Mouse (Mus musculus) urinary bladder, postnatal 14 days (tissue): ENCODE results near the gene Pccb.

ENCODE experiments used
- DNase-seq: peaks from one replicate; pipeline ENCODE4 v3.0.0; 2021; ENCODE audit warnings: low spot score

The Pccb gene

DNA sequence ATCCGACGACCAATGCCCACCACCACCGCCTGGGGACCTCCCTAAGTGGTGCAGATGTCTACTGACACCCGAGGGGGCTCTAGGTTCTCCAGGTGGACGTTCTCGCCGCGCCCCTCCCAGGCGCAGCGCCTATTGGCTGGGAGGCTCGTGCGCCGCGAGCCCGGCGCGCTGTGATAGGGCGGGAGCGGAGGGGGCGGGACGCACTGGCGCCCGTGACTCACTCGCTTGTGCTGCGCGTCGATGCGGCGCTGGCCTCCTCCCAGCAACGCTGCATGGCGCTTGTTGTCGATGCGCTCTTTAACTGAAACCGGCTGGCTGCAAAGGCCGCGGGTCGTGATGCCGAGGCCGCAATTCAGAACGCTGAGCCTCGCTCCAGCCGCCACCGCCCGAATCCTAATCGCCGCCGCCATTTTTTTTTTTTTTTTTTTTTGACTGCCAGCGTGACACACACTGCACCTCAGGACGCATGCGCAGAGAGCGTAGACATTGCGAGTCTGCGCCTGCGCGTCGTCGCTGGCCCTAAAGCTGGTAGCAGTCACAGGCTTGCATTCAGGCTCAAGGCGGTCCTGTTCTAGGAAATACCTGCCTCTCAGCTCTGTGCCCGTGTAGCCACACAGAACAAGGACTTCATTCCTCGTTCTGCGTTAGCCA lies at the start of gene Pccb:
Pccb (minus strand) TSS at position 451 of the 651 bp plus-strand sequence.
- peak; percentile 96 for DNase-seq

DNA sequence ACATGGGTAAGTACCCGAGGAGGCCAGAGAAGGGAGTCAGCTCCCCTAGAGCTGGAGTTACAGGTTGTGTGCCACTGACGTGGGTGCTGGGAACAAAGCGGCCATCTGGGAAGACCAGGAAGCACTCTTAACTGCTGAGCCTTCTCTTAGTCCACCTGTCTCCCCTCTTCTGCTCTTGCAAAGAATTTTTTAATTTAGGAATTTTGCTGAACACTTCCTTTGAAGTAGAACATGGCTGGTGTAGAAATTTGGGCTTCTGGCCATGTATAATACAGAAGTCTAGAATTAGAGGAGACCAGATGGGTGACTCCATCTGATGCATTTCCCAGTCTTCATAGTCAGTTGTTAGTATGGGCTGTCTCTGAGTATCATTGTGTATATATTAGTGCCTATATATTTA lies 49.0 kb upstream of the Pccb start:
- no peak for DNase-seq

- no peak for DNase-seq
Measured at GRCm38 (mm10) chr9:101080046-101080685, 45.5 kb upstream of the Pccb start.

GRCm38 (mm10) chr9:101078579-101078978 lies 43.9 kb upstream of the Pccb start:
- no peak for DNase-seq

GRCm38 (mm10) chr9:101077486-101077885 lies 42.8 kb upstream of the Pccb start:
- no peak for DNase-seq

- DNase-seq, result peak; percentile 15
Measured at GRCm38 (mm10) chr9:101076095-101076875, 41.6 kb upstream of the Pccb start.

DNA sequence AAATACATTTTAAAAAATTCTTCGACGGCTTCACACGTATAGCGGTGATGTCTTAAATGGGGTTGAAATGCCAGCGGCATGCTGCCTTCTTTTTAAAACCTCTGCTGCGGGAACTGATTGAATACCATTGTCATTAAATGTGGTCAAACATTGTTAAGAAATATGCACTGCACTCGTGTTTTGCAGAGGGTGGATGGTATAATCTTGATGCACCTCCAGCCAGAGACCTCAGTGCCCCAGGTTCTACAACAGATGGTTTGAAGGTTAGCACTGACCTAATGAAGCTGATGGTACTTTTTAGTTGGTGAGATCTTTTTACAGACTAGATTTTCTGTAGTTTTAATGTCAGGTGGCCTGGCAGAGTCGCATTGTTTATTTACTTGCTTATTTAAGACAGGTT lies 41.0 kb upstream of the Pccb start:
- no peak for DNase-seq

GRCm38 (mm10) chr9:101075091-101075581 lies 40.4 kb upstream of the Pccb start:
- peak; percentile 18 for DNase-seq

DNA sequence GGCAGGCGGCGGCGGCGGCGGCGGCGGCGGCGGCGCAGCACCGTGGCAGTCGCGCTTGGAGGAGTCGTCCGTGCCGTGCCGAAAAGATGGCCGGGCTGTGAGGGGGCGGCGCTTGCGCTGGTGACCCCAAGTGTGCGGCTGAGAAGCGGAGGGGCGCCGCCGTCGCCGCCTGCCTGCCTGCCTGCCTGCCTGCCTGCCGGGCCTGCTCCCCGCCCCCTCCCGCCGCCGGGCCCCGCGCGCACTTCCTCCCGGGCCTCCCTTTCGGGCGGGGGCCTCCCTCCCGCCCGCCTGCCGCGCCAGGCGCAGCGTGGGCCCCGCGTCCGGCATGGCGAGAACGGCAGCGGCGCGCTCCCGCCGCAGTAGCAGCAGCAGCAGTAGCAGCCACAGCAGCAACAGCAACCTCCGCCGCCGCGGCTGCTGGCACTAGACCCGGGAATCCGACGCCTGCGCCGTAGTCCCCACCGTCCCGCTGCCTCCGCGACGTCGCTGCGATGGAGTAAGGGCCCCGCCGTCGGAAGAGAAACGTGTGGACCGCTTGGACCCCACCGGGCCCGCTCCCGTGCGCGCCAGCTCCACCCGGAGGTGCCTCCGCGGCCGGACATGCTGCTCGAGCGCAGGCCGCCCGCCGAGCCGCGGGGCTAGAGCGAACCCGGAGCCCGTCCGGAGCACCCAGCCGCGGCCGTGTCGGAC lies 39.8 kb upstream of the Pccb start:
- DNase-seq, result peak; percentile 88

- no peak for DNase-seq
Measured at GRCm38 (mm10) chr9:101073987-101074331, 39.3 kb upstream of the Pccb start, which contains the start of gene Msl2. Gene Msl2 (plus strand): TSS chr9:101074101.

DNA sequence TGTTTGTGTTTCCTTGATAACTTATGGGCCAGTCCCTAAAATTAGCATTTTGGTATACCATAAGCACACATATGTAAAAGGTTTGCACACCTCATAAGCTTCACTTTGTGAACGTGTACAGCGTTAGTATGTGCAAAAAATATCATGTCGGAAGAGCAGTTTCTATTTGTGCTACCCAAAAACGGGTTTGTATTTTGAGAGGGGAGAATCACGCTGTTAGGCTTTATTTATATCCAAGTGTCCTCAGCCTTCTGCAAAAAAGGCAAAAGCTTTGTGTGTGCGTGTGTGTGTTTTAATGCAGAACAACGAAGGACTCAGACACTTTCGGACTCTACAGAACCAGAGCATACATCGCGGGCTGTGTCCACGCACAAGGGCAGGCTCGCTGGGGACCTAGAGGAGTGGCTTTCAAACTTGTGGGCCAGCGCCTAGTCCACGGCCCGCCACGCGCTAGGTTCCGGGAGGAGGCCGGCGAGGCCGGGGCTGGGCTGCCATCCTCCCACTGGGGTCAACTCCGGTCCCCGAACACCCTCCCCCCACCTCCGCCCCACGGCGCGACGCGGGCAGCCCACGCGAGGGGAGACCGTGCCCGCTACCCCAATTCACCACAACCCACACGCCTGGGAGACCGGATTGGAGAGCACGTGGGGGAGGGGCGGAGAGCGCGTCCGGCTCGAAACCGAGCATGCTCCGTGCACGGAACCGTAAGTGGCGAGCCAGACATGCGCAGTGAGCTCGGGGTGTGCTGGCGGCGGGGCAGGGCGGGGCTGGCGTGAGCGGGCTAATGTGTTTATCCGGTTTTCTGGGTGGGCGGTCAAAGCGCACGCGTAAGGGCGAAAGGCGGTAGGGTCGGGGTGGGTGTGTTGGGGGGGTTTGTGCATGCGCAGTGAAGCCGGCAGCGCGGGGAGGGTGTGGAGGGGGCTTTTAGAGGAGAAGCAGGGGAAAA lies 38.6 kb upstream of the Pccb start:
- DNase-seq, result peak; percentile 99

DNA sequence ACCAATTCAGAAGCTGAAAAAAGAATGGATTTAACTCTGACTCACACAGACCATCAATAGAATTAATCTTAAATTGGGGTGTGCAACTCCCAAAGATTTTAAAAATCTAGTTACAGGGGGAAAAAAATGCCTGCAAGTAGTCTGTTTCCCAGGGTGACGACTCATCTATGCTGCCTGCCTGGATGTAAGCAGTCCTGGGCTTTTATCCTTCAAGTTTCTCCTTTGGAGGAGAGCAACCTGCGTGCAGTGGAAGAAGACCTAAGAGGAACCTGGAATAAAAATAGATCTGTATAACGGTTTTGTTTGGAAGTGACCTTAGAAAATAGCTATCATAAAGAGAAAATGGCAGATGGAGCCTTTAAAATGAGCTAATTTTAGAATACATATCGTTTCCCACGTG lies 37.8 kb upstream of the Pccb start:
- no peak for DNase-seq

GRCm38 (mm10) chr9:101069781-101070180 lies 35.1 kb upstream of the Pccb start:
- DNase-seq, result no peak

GRCm38 (mm10) chr9:101065076-101065602 lies 30.4 kb upstream of the Pccb start:
- no peak for DNase-seq

DNA sequence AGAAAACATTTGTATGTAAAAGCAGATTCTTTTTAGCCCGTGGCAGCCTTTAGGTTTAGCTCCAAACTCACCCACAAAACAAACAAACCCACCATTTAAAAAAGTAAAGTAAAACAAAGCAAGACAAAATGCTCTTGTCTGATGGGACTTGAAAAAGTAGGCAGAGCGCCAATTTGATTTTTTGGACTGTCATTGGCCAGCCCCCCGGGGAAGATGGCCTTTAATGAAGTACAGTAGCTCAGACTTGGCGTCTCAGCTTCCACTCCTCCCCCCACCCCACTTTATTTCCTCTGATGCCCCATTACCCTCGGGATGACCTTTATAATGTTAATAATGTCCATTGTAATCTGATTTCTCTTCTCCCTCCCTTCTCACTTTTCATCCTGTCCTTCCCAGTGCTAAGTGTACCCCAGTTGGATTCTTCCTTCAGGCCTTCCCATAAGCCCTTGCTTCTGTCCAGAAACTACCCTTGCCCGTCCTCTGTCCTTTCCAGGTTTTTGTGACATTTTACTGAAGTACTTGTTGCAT lies 27.6 kb upstream of the Pccb start:
- no peak for DNase-seq

DNA sequence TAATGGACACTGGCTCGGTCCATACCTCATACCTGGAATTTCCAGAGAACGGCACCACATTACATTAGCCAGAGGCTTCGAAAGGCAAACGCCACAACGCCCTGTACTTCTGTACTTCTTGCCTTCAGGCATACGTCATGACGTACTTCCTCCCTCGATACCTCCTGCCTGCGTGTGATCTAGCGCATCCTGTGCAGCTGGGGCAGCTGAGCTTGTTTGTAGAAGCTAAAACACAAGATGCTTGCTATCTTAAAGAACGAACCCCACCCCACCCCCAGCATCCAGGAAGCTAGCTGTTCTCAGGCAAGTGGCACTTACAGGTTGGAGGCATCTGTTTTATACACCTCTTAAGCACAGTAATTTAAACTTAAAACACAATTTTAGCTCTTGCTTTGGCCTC lies 26.3 kb upstream of the Pccb start:
- no peak for DNase-seq

DNA sequence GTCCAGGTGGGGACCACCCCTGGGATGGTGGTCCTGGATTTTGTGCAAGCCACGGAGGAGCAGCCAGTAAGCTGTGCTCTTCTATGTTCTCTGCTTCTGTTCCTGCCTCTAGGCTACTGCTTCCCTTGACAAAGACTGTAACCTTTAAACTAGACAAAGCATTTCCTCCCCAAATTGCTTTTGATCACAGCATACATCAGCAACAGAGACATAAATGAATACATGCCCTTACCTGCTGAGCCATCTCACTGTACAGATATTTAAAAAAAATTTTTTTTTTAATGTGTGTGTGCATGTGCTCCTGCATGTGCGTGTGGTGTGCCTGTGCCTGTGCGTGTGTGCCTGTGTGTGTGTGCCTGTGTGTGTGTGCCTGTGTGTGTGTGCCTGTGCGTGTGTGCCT lies 22.5 kb upstream of the Pccb start:
- DNase-seq, result no peak

- DNase-seq, result no peak
Measured at GRCm38 (mm10) chr9:101053279-101053678, 18.6 kb upstream of the Pccb start.

DNA sequence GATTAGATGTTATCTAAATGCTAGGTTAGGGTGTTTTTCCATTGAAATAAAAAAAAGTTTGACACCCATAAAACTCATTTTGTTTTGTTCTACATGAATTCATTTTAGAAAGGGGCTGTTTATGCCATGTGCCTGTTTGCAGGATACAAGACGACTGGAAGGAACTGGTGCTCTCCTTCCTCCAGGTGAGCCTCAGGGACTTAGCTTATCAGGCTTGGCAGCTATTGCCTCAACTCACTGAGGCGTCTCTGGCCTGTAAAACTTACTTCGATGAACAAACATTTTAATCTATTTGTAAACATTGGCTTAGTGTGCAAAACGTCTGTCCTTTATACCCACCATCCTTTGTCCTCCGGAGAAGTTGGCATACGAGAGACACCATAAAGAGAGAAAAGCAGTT lies 18.0 kb upstream of the Pccb start:
- DNase-seq, result no peak

- no peak for DNase-seq
Measured at GRCm38 (mm10) chr9:101052007-101052406, 17.3 kb upstream of the Pccb start.
